Mouse (Mus musculus) liver, embryonic 12.5 days (tissue): ENCODE results near the gene Mlx. TPM values are rescaled to one million over a fixed set of nuclear protein-coding genes. Genes with fewer than 3 reads are reported as not detected.

Experiments used
- ATAC-seq: fragments of 200-750 bp; cut with Nextera tagmentation; 2 replicates; pipeline ENCODE4 v1.8.0; 2017; ENCODE audit warnings: moderate number of reproducible peaks, mild to moderate bottlenecking, moderate library complexity
- H3K27ac ChIP-seq: fragments of 300-500 bp; sonication (generic); 2 replicates; pipeline ENCODE4 v1.5.1; 2016; ENCODE audit warnings: mild to moderate bottlenecking
- H3K27me3 ChIP-seq: fragments of 300-500 bp; sonication (generic); replicated peaks from 2 replicates; pipeline ENCODE4 v1.6.1; 2016; ENCODE audit warnings: mild to moderate bottlenecking, moderate library complexity
- H3K36me3 ChIP-seq: fragments of 300-500 bp; sonication (generic); 2 replicates; pipeline ENCODE4 v1.6.1; 2016; ENCODE audit warnings: mild to moderate bottlenecking, moderate library complexity
- H3K4me1 ChIP-seq: fragments of 300-500 bp; sonication (generic); 2 replicates; pipeline ENCODE4 v1.6.1; 2016
- H3K4me2 ChIP-seq: fragments of 300-500 bp; sonication (generic); 2 replicates; pipeline ENCODE4 v1.6.1; 2016; ENCODE audit warnings: mild to moderate bottlenecking, moderate library complexity
- H3K4me3 ChIP-seq: fragments of 300-500 bp; sonication (generic); 2 replicates; pipeline ENCODE4 v1.5.1; 2016; ENCODE audit warnings: mild to moderate bottlenecking, moderate library complexity
- H3K9ac ChIP-seq: fragments of 300-500 bp; sonication (generic); 2 replicates; pipeline ENCODE4 v1.6.1; 2016; ENCODE audit warnings: mild to moderate bottlenecking, moderate library complexity
- H3K9me3 ChIP-seq: fragments of 300-500 bp; sonication (generic); replicated peaks from 2 replicates; pipeline ENCODE4 v1.6.1; 2016; ENCODE audit warnings: mild to moderate bottlenecking, moderate library complexity
- WGBS: fragments of 180-500 bp; shearing (Covaris S2); methylation state at CpG from one replicate; pipeline ENCODE4 v1.1.7; 2016; ENCODE audit not compliant: insufficient replicate concordance; 5-methylcytosine and 5-hydroxymethylcytosine counted together
- polyA plus RNA-seq: library from polyadenylated mRNA; unstranded; fragments of >200 nt; fragmentation: Nextera tagmentation; extraction: Ambion mirVana; gene quantifications from 2 replicates; pipeline ENCODE4 v1.2.1, GENCODE M21; 2016

Mlx gene
- polyA plus RNA-seq, 1 experiment from 2014 or later, result 35.7 TPM

GRCm38 (mm10) chr11:101056885-101057284, 30.2 kb upstream of the Mlx start:
- Histone ChIP-seq H3K4me3 (no peak overlapping the region), H3K9me3 (peaks cover 7% of the 10 kb centered on the region; the same call in 1 of the 2 replicates), H3K4me2 (no peak overlapping the region), H3K9ac (no peak overlapping the region), H3K27me3 (no peaks in the 10 kb centered on the region), H3K27ac (peak overlapping the region; percentile 53), H3K4me1 (peaks cover 60% of the 10 kb centered on the region), H3K36me3 (peaks cover 100% of the 10 kb centered on the region)
- 0 out of 2 replicates have a peak, but pooled peaks have one; percentile 16 for ATAC-seq
- 73% methylated on average over 8 of the region's 8 CpGs for WGBS

- H3K27me3 ChIP-seq, result no peaks in the 10 kb centered on the region
Measured at GRCm38 (mm10) chr11:101057860-101058259, 29.2 kb upstream of the Mlx start.

GRCm38 (mm10) chr11:101058726-101059125, 28.4 kb upstream of the Mlx start:
- Histone ChIP-seq H3K9ac (no peak overlapping the region), H3K36me3 (peaks cover 96% of the 10 kb centered on the region), H3K27ac (peak overlapping the region; percentile 30; the same call in 1 of the 2 replicates), H3K9me3 (peaks cover 3% of the 10 kb centered on the region; the same call in 1 of the 2 replicates), H3K4me2 (no peak overlapping the region), H3K27me3 (no peaks in the 10 kb centered on the region), H3K4me1 (peaks cover 74% of the 10 kb centered on the region), H3K4me3 (no peak overlapping the region)
- 78% methylated on average over 5 of the region's 5 CpGs for WGBS
- no peak for ATAC-seq

More at GRCm38 (mm10) chr11:101057860-101058259, 29.2 kb upstream of the Mlx start:
- Histone ChIP-seq H3K36me3 (peaks cover 100% of the 10 kb centered on the region), H3K9ac (no peak overlapping the region), H3K27ac (no peak overlapping the region), H3K4me3 (no peak overlapping the region), H3K4me1 (peaks cover 68% of the 10 kb centered on the region), H3K4me2 (no peak overlapping the region), H3K9me3 (peaks cover 7% of the 10 kb centered on the region; the same call in 1 of the 2 replicates)
- no peak; the same call in 1 of the 2 replicates for ATAC-seq
- 33% methylated on average over 5 of the region's 5 CpGs for WGBS

- H3K9ac ChIP-seq, result no peak overlapping the region
- peaks cover 81% of the 10 kb centered on the region for H3K4me1 ChIP-seq
- H3K27ac ChIP-seq, result peak overlapping the region; percentile 61
- no peaks in the 10 kb centered on the region for H3K27me3 ChIP-seq
- no peaks in the 10 kb centered on the region for H3K9me3 ChIP-seq
- peaks cover 91% of the 10 kb centered on the region for H3K36me3 ChIP-seq
- 90% methylated on average over 10 of the region's 10 CpGs for WGBS
- H3K4me3 ChIP-seq, result no peak overlapping the region
- no peak for ATAC-seq
- H3K4me2 ChIP-seq, result no peak overlapping the region
Measured at GRCm38 (mm10) chr11:101059473-101059872, 27.6 kb upstream of the Mlx start.

GRCm38 (mm10) chr11:101060126-101060525, 27.0 kb upstream of the Mlx start:
- Histone ChIP-seq H3K4me3 (no peak overlapping the region), H3K9ac (no peak overlapping the region), H3K9me3 (no peaks in the 10 kb centered on the region), H3K27ac (peak overlapping the region; percentile 61), H3K36me3 (peaks cover 86% of the 10 kb centered on the region), H3K4me1 (peaks cover 84% of the 10 kb centered on the region), H3K4me2 (no peak overlapping the region), H3K27me3 (no peaks in the 10 kb centered on the region)
- ATAC-seq, result no peak
- 73% methylated on average over 8 of the region's 8 CpGs for WGBS

- peaks cover 77% of the 10 kb centered on the region for H3K36me3 ChIP-seq
- H3K27me3 ChIP-seq, result no peaks in the 10 kb centered on the region
- no peak for ATAC-seq
- peak overlapping the region; percentile 64; the same call in 1 of the 2 replicates for H3K27ac ChIP-seq
- H3K4me3 ChIP-seq, result no peak overlapping the region
- no peak overlapping the region for H3K9ac ChIP-seq
- WGBS, result 84% methylated on average over 5 of the region's 5 CpGs
- peaks cover 86% of the 10 kb centered on the region for H3K4me1 ChIP-seq
- no peaks in the 10 kb centered on the region for H3K9me3 ChIP-seq
- H3K4me2 ChIP-seq, result no peak overlapping the region
Measured at GRCm38 (mm10) chr11:101061049-101061448, 26.0 kb upstream of the Mlx start.

- peaks cover 84% of the 10 kb centered on the region for H3K4me1 ChIP-seq
- no peaks in the 10 kb centered on the region for H3K27me3 ChIP-seq
- peak overlapping the region; percentile 98 for H3K27ac ChIP-seq
- ATAC-seq, result no peak
- H3K9ac ChIP-seq, result peak overlapping the region; percentile 66; the same call in 1 of the 2 replicates
- 76% methylated on average over 12 of the region's 12 CpGs for WGBS
- H3K36me3 ChIP-seq, result peaks cover 64% of the 10 kb centered on the region
- peak overlapping the region; percentile 69; the same call in 1 of the 2 replicates for H3K4me2 ChIP-seq
- H3K4me3 ChIP-seq, result no peak overlapping the region
- H3K9me3 ChIP-seq, result no peaks in the 10 kb centered on the region
Measured at GRCm38 (mm10) chr11:101062165-101062884, 24.8 kb upstream of the Mlx start.

- ATAC-seq, result no peak; the same call in 1 of the 2 replicates
- H3K27ac ChIP-seq, result peak overlapping the region; percentile 98
- peaks cover 57% of the 10 kb centered on the region for H3K36me3 ChIP-seq
- H3K9ac ChIP-seq, result peak overlapping the region; percentile 66
- peaks cover 4% of the 10 kb centered on the region; the same call in 1 of the 2 replicates for H3K27me3 ChIP-seq
- H3K4me2 ChIP-seq, result peak overlapping the region; percentile 69
- H3K9me3 ChIP-seq, result no peaks in the 10 kb centered on the region
- H3K4me1 ChIP-seq, result peaks cover 76% of the 10 kb centered on the region
- 54% methylated on average over 14 of the region's 14 CpGs for WGBS
- H3K4me3 ChIP-seq, result peak overlapping the region; percentile 25
Measured at GRCm38 (mm10) chr11:101062971-101063675, 24.0 kb upstream of the Mlx start.

- H3K4me3 ChIP-seq, result peak overlapping the region; percentile 25
- peak; percentile 96 for ATAC-seq
- peaks cover 50% of the 10 kb centered on the region for H3K36me3 ChIP-seq
- H3K9ac ChIP-seq, result peak overlapping the region; percentile 66
- H3K4me1 ChIP-seq, result peaks cover 69% of the 10 kb centered on the region
- H3K9me3 ChIP-seq, result no peaks in the 10 kb centered on the region
- peak overlapping the region; percentile 69 for H3K4me2 ChIP-seq
- H3K27me3 ChIP-seq, result peaks cover 7% of the 10 kb centered on the region; the same call in 1 of the 2 replicates
- H3K27ac ChIP-seq, result peak overlapping the region; percentile 98
- 3% methylated on average over 12 of the region's 12 CpGs for WGBS
Measured at GRCm38 (mm10) chr11:101063676-101064327, 23.3 kb upstream of the Mlx start.

GRCm38 (mm10) chr11:101064462-101064861, 22.6 kb upstream of the Mlx start:
- Histone ChIP-seq H3K27me3 (peaks cover 12% of the 10 kb centered on the region), H3K4me3 (peak overlapping the region; percentile 20; the same call in 1 of the 2 replicates), H3K9me3 (no peaks in the 10 kb centered on the region), H3K4me2 (peak overlapping the region; percentile 69), H3K27ac (peak overlapping the region; percentile 98), H3K4me1 (peaks cover 70% of the 10 kb centered on the region), H3K9ac (peak overlapping the region; percentile 66), H3K36me3 (peaks cover 43% of the 10 kb centered on the region)
- ATAC-seq, result no peak
- 70% methylated on average over 4 of the region's 4 CpGs for WGBS

GRCm38 (mm10) chr11:101065002-101065401, 22.1 kb upstream of the Mlx start:
- no peak overlapping the region for H3K4me3 ChIP-seq
- H3K9me3 ChIP-seq, result no peaks in the 10 kb centered on the region
- peaks cover 12% of the 10 kb centered on the region for H3K27me3 ChIP-seq
- peak overlapping the region; percentile 98 for H3K27ac ChIP-seq
- H3K4me2 ChIP-seq, result no peak overlapping the region
- peaks cover 38% of the 10 kb centered on the region for H3K36me3 ChIP-seq
- ATAC-seq, result no peak
- H3K4me1 ChIP-seq, result peaks cover 72% of the 10 kb centered on the region
- WGBS, result 68% methylated on average over 9 of the region's 9 CpGs
- no peak overlapping the region for H3K9ac ChIP-seq
